Mouse (Mus musculus) liver, adult 2 months (tissue): ENCODE data around the gene Mapk9.

Experiments
- CTCF ChIP-seq: fragments of 200-500 bp; IDR thresholded peaks from 2 replicates; pipeline ENCODE4 v1.5.1; 2011; ENCODE audit warnings: low read depth, low read length, control low read depth
- POLR2A ChIP-seq: fragments of 200-500 bp; IDR thresholded peaks from 2 replicates; pipeline ENCODE4 v1.6.1; 2011; ENCODE audit warnings: low read length, control low read depth; ENCODE audit not compliant: insufficient read depth; ENCODE audit errors: extremely low read depth

- TF ChIP-seq CTCF (no peak), POLR2A (no peak)
Observed at GRCm38 (mm10) chr11:49840666-49841065, 5.9 kb upstream of the Mapk9 start.
